Mouse (Mus musculus) thymus, adult 2 months (tissue): ENCODE data around the gene Sestd1.

Experiments
- CTCF ChIP-seq: fragments of 200-500 bp; IDR thresholded peaks from 2 replicates; pipeline ENCODE4 v1.5.1; 2012; ENCODE audit warnings: mild to moderate bottlenecking, control low read depth, low read length, moderate library complexity, borderline replicate concordance; ENCODE audit not compliant: control insufficient read depth, poor library complexity, insufficient read depth; ENCODE audit errors: extremely low read depth
- POLR2A ChIP-seq: fragments of 200-500 bp; IDR thresholded peaks from 2 replicates; pipeline ENCODE4 v1.6.1; 2012; ENCODE audit warnings: mild to moderate bottlenecking, low read length, control low read depth, moderate library complexity; ENCODE audit not compliant: control insufficient read depth, poor library complexity, insufficient read depth; ENCODE audit errors: extremely low read depth

DNA sequence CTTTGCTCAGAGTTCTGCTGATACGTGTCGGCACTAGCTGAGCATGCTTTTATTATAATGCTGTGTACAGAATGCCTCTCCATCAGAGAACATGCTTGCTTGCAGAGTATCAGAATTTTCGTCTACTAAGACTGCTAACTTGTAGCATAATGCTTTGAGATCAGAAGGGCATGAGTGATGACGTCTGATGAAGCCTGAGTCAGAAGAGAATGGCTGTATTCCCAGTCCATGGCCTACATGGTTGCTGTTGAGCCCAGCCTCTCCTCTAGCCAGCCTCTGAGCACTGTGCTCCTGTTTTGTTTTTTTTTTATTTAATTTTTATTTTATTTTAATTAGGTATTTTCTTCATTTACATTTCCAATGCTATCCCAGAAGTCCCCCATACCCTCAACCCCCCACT lies 43.5 kb downstream of the Sestd1 start:
- TF ChIP-seq CTCF (no peak), POLR2A (no peak)
